Mouse (Mus musculus) layer of hippocampus, adult 9-10 months (tissue): ENCODE data around the gene Vmac.

Experiments used
- DNase-seq: peaks from one replicate; pipeline ENCODE4 v3.0.0; 2022; ENCODE audit warnings: low spot score

Gene Vmac

GRCm38 (mm10) chr17:56717363-56718058, at the start of gene Vmac, which contains the start of gene Ndufa11:
Vmac (minus strand) TSS chr17:56718022.
Ndufa11 (plus strand) TSS chr17:56717767.
- peak; percentile 89 for DNase-seq

- no peak for DNase-seq
These were observed 49.0 kb upstream of the Vmac start for GRCm38 (mm10) chr17:56766631-56767405.

GRCm38 (mm10) chr17:56765431-56765830, 47.6 kb upstream of the Vmac start:
- DNase-seq, result no peak

- peak; percentile 83 for DNase-seq
These were observed 46.9 kb upstream of the Vmac start, which contains the start of gene Dus3l for GRCm38 (mm10) chr17:56764474-56765354. Dus3l (plus strand) TSS chr17:56764757.

- no peak for DNase-seq
These were observed 46.0 kb upstream of the Vmac start for GRCm38 (mm10) chr17:56763741-56764250.

- peak; percentile 69 for DNase-seq
These were observed 45.2 kb upstream of the Vmac start for GRCm38 (mm10) chr17:56762769-56763731.

- no peak for DNase-seq
These were observed 44.2 kb upstream of the Vmac start for GRCm38 (mm10) chr17:56761991-56762410.

- no peak for DNase-seq
These were observed 43.3 kb upstream of the Vmac start for GRCm38 (mm10) chr17:56761077-56761476.

- DNase-seq, result no peak
These were observed 41.4 kb upstream of the Vmac start for GRCm38 (mm10) chr17:56759261-56759660.

- DNase-seq, result no peak
These were observed 40.3 kb upstream of the Vmac start for GRCm38 (mm10) chr17:56758132-56758531.

GRCm38 (mm10) chr17:56757416-56758123, 39.7 kb upstream of the Vmac start, which contains the start of gene Nrtn:
Nrtn (minus strand) TSS chr17:56757530.
- no peak for DNase-seq

- DNase-seq, result no peak
These were observed 39.0 kb upstream of the Vmac start for GRCm38 (mm10) chr17:56756703-56757399.

- DNase-seq, result no peak
These were observed 36.7 kb upstream of the Vmac start for GRCm38 (mm10) chr17:56754271-56755185.

- no peak for DNase-seq
These were observed 35.6 kb upstream of the Vmac start for GRCm38 (mm10) chr17:56753452-56753851.

- no peak for DNase-seq
These were observed 33.7 kb upstream of the Vmac start for GRCm38 (mm10) chr17:56751404-56752072.

GRCm38 (mm10) chr17:56744173-56744572, 26.4 kb upstream of the Vmac start:
- no peak for DNase-seq

GRCm38 (mm10) chr17:56740788-56741160, 23.0 kb upstream of the Vmac start:
- DNase-seq, result no peak
